Mouse (Mus musculus): Measurements from ENCODE around the gene Scaf4.

GRCm38 (mm10) chr16:90258950-90259349, 25.4 kb downstream of the Scaf4 start:
- TF ChIP-seq POLR2A (IDR thresholded peaks at IDR 0.05; ENCODE audit: extremely low read depth, insufficient read depth, low read length) (no peak), CTCF (IDR thresholded peaks at IDR 0.05; ENCODE audit: extremely low read depth, insufficient read depth, low read length) (no peak)

Measured in cortical plate, adult 2 months (tissue).